Mouse (Mus musculus) testis, adult 2 months (tissue): ENCODE measurements around the gene Mbnl2.

Experiments
- CTCF ChIP-seq: fragments of 200-500 bp; IDR thresholded peaks from 2 replicates; pipeline ENCODE4 v1.5.1; 2012; ENCODE audit warnings: low read depth, mild to moderate bottlenecking, inconsistent platforms, low read length, moderate library complexity; ENCODE audit not compliant: control insufficient read depth, insufficient read depth, insufficient replicate concordance
- POLR2A ChIP-seq: fragments of 200-500 bp; IDR thresholded peaks from 2 replicates; pipeline ENCODE4 v1.6.1; 2012; ENCODE audit warnings: low read depth, mild to moderate bottlenecking, inconsistent platforms, low read length, moderate library complexity; ENCODE audit not compliant: control insufficient read depth

- TF ChIP-seq POLR2A, result no peak
- TF ChIP-seq CTCF, result no peak
Observed at GRCm38 (mm10) chr14:120288378-120289002, 13.0 kb downstream of the Mbnl2 start.
